Mouse (Mus musculus): ENCODE measurements at regions not wholly inside any gene's neighbourhood (a gene's known extent, or its start where the extent isn't known, plus 50 kb on each side); places are given as distances from the start of the nearest gene placed in this dataset.

DNA sequence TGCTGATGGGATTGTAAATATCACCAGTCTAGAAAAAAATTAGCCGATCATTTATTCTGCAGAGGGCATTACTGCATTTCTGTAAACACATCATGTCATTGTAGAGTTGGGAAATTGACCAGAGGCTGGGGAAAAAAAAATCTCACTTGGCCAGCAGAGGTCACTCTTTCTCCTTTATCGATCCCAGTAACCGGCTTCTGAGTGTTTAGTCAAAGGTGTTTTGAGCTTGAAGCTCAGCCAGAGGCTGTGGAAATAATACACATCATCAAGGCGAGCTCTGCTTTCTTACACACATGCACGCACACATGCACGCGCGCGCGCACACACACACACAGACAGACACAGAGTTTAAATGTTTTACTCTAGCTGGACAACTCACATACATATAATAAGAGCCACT lies 106.5 kb downstream of the Slc4a3 start:
- H3K27me3 ChIP-seq (ENCODE audit: control insufficient read depth, insufficient read depth, low read depth, low read length) = no peaks in the 10 kb centered on the region
- no peaks in the 10 kb centered on the region; the same call in 1 of the 2 replicates for H3K4me1 ChIP-seq (replicated peaks; ENCODE audit: control insufficient read depth, insufficient read depth, low read length)
- no peaks in the 10 kb centered on the region for H3K9me3 ChIP-seq (ENCODE audit: control insufficient read depth, low read length)
- no peak overlapping the region for H3K4me2 ChIP-seq (ENCODE audit: low read depth, low read length)
- 12% methylated on average over 10 of the region's 10 CpGs for WGBS
- no peak overlapping the region for H3K27ac ChIP-seq (ENCODE audit: low read length)
- no peak for ATAC-seq (ENCODE audit: low read depth)
- no peak overlapping the region for H3K9ac ChIP-seq (ENCODE audit: low read length)
- H3K4me3 ChIP-seq (ENCODE audit: low read length) = no peak overlapping the region
- H3K36me3 ChIP-seq (ENCODE audit: control insufficient read depth, insufficient read depth, low read length) = no peaks in the 10 kb centered on the region

DNA sequence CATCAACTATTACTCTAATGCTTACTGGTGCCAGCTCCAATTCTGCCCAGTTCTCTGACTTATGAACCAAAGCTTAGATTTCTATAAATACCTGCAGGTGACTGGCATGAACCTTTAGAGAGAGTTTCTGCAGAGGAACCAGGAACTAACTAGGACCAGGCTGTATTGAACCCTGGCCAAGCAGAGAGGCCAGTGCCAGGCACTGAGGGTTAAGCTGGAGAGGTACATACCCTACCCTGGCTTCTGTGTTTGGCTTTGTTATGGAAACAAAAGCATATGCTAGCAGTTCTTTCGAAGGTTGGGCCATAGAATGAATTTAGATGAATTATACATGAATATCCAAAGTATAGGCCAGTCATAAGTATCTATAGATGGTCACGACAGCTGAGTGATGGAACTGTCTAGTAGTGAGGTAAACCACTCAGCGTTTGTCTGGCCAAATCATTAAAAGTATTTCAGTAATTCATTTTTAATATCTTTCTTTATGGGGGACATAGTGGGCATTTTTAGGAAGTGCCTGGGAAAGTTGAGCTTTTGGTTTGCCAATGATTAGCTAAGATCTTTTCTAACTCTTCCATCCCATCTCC lies 107.0 kb downstream of the Slc4a3 start:
- H3K4me2 ChIP-seq (ENCODE audit: low read depth, low read length) = no peak overlapping the region
- H3K9me3 ChIP-seq (ENCODE audit: control insufficient read depth, low read length) = no peaks in the 10 kb centered on the region
- H3K4me3 ChIP-seq (ENCODE audit: low read length) = no peak overlapping the region
- H3K36me3 ChIP-seq (ENCODE audit: control insufficient read depth, insufficient read depth, low read length) = no peaks in the 10 kb centered on the region
- no peak for ATAC-seq (ENCODE audit: low read depth)
- H3K27me3 ChIP-seq (ENCODE audit: control insufficient read depth, insufficient read depth, low read depth, low read length) = no peaks in the 10 kb centered on the region
- H3K4me1 ChIP-seq (replicated peaks; ENCODE audit: control insufficient read depth, insufficient read depth, low read length) = no peaks in the 10 kb centered on the region; the same call in 1 of the 2 replicates
- no peak overlapping the region for H3K27ac ChIP-seq (ENCODE audit: low read length)
- WGBS = 49% methylated on average over 3 of the region's 3 CpGs
- H3K9ac ChIP-seq (ENCODE audit: low read length) = no peak overlapping the region

DNA sequence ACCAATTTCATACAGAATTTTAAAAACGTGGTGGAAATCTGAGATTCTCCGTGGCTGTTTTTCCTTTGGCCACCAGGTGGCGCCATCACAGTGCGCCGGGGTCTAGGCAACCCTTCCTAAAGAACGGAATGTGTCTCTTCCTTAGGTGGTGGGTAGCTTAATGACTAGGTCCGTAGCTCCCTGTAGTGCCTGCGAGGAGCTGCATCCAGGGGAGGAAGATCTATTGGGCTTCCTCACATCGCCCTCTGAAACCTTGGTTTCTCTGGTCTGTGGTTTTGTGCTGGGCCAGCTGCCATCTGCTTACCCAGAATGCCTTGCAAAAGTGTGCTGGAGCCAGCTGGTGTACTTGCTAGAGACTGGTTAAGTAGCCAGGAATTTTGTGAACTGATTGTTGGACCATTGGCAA lies 107.6 kb downstream of the Slc4a3 start:
- Histone ChIP-seq H3K36me3 (ENCODE audit: control insufficient read depth, insufficient read depth, low read length) (no peaks in the 10 kb centered on the region), H3K27me3 (ENCODE audit: control insufficient read depth, insufficient read depth, low read depth, low read length) (no peaks in the 10 kb centered on the region), H3K9me3 (ENCODE audit: control insufficient read depth, low read length) (no peaks in the 10 kb centered on the region), H3K4me2 (ENCODE audit: low read depth, low read length) (peak overlapping the region; percentile 49), H3K27ac (ENCODE audit: low read length) (no peak overlapping the region), H3K4me3 (ENCODE audit: low read length) (peak overlapping the region; percentile 35), H3K9ac (ENCODE audit: low read length) (peak overlapping the region; percentile 53; the same call in 1 of the 2 replicates), H3K4me1 (replicated peaks; ENCODE audit: control insufficient read depth, insufficient read depth, low read length) (no peaks in the 10 kb centered on the region; the same call in 1 of the 2 replicates)
- peak; percentile 62; the same call in 1 of the 2 replicates for ATAC-seq (ENCODE audit: low read depth)
- WGBS = 4% methylated on average over 9 of the region's 9 CpGs

DNA sequence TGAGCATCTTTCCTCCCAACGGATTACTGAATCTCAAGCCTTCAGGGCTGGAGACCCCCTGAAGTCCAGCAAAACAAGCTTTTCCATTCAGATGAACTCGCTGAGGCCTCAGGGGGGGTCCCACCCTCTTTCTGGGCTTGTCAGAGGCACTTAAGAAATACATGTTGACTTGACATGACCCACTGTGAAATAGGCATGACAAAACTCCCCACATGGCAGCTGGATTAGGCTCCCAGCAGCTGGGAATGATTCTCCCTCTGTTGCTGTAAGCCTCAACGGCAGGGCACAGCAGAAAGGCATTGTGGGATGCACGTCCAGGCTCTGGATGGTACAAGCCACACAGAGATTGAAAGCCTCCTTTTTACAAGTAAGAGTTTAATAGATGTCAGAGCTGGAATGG lies 110.5 kb downstream of the Slc4a3 start:
- no peak for ATAC-seq (ENCODE audit: low read depth)
- Histone ChIP-seq H3K9me3 (ENCODE audit: control insufficient read depth, low read length) (no peaks in the 10 kb centered on the region), H3K4me1 (replicated peaks; ENCODE audit: control insufficient read depth, insufficient read depth, low read length) (no peaks in the 10 kb centered on the region; the same call in 1 of the 2 replicates), H3K9ac (ENCODE audit: low read length) (no peak overlapping the region), H3K4me3 (ENCODE audit: low read length) (no peak overlapping the region), H3K27me3 (ENCODE audit: control insufficient read depth, insufficient read depth, low read depth, low read length) (no peaks in the 10 kb centered on the region), H3K36me3 (ENCODE audit: control insufficient read depth, insufficient read depth, low read length) (no peaks in the 10 kb centered on the region), H3K27ac (ENCODE audit: low read length) (no peak overlapping the region), H3K4me2 (ENCODE audit: low read depth, low read length) (no peak overlapping the region)
- 72% methylated on average over 4 of the region's 4 CpGs for WGBS

DNA sequence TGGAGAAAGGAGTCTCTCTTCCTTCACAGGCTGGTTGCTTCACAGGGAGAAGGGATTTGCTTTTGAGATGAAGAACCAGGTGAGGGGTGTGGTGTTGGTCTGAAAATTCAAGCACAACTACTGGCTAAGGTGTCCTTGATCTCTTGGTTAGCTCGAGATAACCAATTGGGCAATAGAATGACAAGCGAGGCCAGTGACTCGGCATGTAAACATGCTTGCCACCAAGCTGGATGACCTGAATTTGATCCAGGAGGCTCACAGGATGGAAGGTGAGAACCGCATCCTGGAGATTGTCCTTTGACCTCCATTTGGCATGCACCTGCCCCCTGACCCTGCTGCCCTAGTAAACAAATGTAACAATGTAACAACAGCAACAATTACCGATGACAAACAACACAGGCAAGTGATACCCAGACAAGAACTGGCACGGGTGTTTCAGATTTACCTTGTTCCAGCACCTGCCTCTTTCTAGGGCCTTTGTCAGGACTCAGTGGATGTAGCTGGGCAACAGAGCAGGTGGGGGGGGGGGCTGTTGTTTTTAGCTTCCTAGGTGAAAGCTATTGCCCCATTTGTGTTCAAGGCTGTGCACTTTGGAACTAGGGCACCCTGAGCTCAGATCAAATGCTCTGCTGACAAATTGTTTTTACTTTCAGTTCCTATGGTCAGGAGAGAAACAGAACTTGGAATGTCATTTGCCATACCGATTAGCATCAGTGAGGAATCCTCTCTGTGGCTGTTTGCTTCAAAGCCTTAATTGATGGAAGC lies 114.5 kb downstream of the Slc4a3 start:
- Histone ChIP-seq H3K4me1 (replicated peaks; ENCODE audit: control insufficient read depth, insufficient read depth, low read length) (peaks cover 6% of the 10 kb centered on the region), H3K9me3 (ENCODE audit: control insufficient read depth, low read length) (no peaks in the 10 kb centered on the region), H3K4me2 (ENCODE audit: low read depth, low read length) (no peak overlapping the region), H3K27ac (ENCODE audit: low read length) (no peak overlapping the region), H3K27me3 (ENCODE audit: control insufficient read depth, insufficient read depth, low read depth, low read length) (no peaks in the 10 kb centered on the region), H3K4me3 (ENCODE audit: low read length) (no peak overlapping the region), H3K36me3 (ENCODE audit: control insufficient read depth, insufficient read depth, low read length) (no peaks in the 10 kb centered on the region), H3K9ac (ENCODE audit: low read length) (no peak overlapping the region)
- whole genome bisulfite sequencing = 59% methylated on average over 7 of the region's 7 CpGs
- ATAC-seq (ENCODE audit: low read depth) = no peak

DNA sequence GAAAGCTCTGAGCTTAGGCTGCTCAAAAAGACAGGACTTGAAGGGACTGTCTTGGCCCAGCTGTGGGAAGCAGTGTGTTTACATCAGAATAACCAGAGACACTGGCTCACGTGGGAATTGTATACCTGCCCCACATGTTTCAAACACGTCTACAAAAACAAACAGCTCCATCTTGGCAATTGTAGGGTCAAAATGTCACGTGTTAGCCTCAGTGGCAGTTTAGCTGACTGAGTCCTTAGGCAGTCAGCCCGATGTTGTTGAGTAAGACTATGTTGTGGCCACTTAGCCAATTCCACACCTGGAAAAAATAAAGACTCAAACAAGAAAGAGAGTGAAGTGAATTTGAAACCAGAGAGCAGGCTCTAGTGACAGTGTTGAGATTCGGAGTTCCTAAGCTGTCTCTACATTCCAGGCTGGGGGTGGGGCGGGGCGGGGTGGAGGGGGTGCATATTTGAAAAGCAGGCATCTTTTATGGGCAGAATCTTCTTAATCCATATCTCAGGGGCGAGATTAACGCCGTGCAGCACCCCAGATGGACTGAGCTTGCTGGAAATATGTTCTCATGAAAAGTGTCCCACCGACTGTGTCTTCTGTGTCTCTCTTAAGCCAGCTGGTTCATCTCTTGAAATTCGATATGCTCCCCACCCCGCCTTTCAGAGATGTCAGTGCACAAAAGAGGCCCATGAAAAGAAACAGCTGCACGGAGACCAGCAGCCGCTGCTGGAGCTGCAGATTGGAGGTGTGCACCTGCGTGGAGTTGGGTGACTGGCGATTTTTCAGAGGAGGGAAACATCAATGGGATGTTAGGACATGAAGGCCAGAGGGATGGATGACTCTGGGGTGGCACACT lies 116.3 kb downstream of the Slc4a3 start:
- 9% methylated on average over 17 of the region's 17 CpGs for WGBS
- H3K4me1 ChIP-seq (replicated peaks; ENCODE audit: control insufficient read depth, insufficient read depth, low read length) = peaks cover 6% of the 10 kb centered on the region
- peak overlapping the region; percentile 41 for H3K4me2 ChIP-seq (ENCODE audit: low read depth, low read length)
- no peak overlapping the region; the same call in 1 of the 2 replicates for H3K4me3 ChIP-seq (ENCODE audit: low read length)
- H3K9ac ChIP-seq (ENCODE audit: low read length) = no peak overlapping the region
- H3K27ac ChIP-seq (ENCODE audit: low read length) = no peak overlapping the region
- H3K9me3 ChIP-seq (ENCODE audit: control insufficient read depth, low read length) = no peaks in the 10 kb centered on the region
- no peaks in the 10 kb centered on the region for H3K27me3 ChIP-seq (ENCODE audit: control insufficient read depth, insufficient read depth, low read depth, low read length)
- peak; percentile 82 for ATAC-seq (ENCODE audit: low read depth)
- no peaks in the 10 kb centered on the region for H3K36me3 ChIP-seq (ENCODE audit: control insufficient read depth, insufficient read depth, low read length)

DNA sequence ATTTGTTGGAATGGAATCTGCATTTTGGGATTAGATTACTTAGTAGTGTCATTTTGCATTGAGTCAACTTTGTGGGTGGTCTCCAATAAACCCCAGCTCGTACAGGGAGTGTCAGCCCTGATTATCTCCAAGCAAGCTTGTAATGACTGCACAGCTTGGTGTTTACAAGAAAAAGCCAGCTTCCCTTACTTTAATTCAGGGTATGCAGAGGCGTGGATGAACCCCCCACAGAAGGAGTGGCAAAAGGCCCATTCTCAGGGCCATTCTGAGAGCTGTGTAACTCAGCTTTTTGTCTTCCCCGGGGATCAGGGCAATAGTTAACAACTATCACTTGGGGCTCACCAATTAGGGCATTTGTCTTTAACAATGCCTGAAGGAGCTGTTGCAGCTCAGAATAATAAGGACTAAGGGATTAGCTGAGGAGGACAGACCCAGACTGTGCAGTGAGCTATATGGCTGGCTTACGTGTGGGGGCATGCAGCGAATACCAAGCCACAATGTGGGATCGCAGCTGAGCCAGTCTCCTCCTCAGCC lies 121.7 kb downstream of the Slc4a3 start:
- Histone ChIP-seq H3K36me3 (ENCODE audit: control insufficient read depth, insufficient read depth, low read length) (no peaks in the 10 kb centered on the region), H3K27me3 (ENCODE audit: control insufficient read depth, insufficient read depth, low read depth, low read length) (no peaks in the 10 kb centered on the region), H3K27ac (ENCODE audit: low read length) (no peak overlapping the region), H3K4me3 (ENCODE audit: low read length) (no peak overlapping the region), H3K4me2 (ENCODE audit: low read depth, low read length) (no peak overlapping the region), H3K9me3 (ENCODE audit: control insufficient read depth, low read length) (no peaks in the 10 kb centered on the region), H3K9ac (ENCODE audit: low read length) (no peak overlapping the region), H3K4me1 (replicated peaks; ENCODE audit: control insufficient read depth, insufficient read depth, low read length) (no peaks in the 10 kb centered on the region; the same call in 1 of the 2 replicates)
- WGBS = 56% methylated on average over 6 of the region's 6 CpGs
- ATAC-seq (ENCODE audit: low read depth) = no peak

DNA sequence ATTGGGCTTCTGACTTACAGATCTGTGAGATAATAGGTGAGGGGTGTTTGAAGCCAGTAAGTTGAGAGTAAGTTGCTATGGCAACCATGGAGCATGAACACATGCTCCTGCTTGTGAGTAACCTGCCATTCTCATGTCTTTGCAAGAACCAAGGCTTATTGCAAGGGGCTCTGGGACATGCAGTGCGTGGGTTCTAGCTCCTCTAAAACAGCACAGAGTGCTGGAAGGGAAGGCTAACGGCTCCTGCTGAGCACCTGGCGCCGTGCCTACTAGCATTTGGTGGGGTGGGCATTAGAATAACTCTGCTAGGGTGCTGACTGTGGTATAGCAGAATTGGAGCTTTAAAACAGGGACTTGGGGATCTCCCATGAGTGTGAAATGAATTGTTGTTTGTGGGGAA lies 130.2 kb downstream of the Slc4a3 start:
- Histone ChIP-seq H3K4me3 (ENCODE audit: low read length) (no peak overlapping the region), H3K9ac (ENCODE audit: low read length) (no peak overlapping the region), H3K36me3 (ENCODE audit: control insufficient read depth, insufficient read depth, low read length) (no peaks in the 10 kb centered on the region), H3K9me3 (ENCODE audit: control insufficient read depth, low read length) (no peaks in the 10 kb centered on the region; the same call in 1 of the 2 replicates), H3K27ac (ENCODE audit: low read length) (no peak overlapping the region), H3K4me2 (ENCODE audit: low read depth, low read length) (no peak overlapping the region), H3K27me3 (ENCODE audit: control insufficient read depth, insufficient read depth, low read depth, low read length) (no peaks in the 10 kb centered on the region), H3K4me1 (replicated peaks; ENCODE audit: control insufficient read depth, insufficient read depth, low read length) (0 out of 2 replicates have a peak, but pooled peaks cover 2% of the 10 kb centered on the region)
- no peak for ATAC-seq (ENCODE audit: low read depth)
- 93% methylated on average over 4 of the region's 4 CpGs for WGBS

DNA sequence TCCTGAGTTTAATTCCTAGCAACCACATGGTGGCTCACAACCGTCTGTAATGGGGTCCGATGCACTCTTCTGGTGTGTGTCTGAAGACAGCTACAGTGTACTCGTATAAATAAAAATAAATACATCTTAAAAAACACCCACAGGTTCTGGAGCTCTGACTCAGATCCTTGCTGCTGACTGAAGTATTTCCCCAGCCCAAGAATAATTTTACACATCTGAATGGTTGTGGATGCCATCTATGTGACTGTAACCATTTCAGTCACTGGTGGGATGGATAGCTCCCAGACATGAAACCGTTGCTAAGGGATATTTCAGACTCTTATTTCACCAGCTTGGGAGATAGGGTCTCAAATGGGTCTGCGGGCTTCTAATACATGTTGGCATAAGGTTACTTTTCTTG lies 131.6 kb downstream of the Slc4a3 start:
- peaks cover 7% of the 10 kb centered on the region for H3K9me3 ChIP-seq (ENCODE audit: control insufficient read depth, low read length)
- H3K27ac ChIP-seq (ENCODE audit: low read length) = no peak overlapping the region
- 68% methylated on average over 5 of the region's 5 CpGs for WGBS
- H3K27me3 ChIP-seq (ENCODE audit: control insufficient read depth, insufficient read depth, low read depth, low read length) = no peaks in the 10 kb centered on the region
- 0 out of 2 replicates have a peak, but pooled peaks cover 2% of the 10 kb centered on the region for H3K4me1 ChIP-seq (replicated peaks; ENCODE audit: control insufficient read depth, insufficient read depth, low read length)
- H3K4me3 ChIP-seq (ENCODE audit: low read length) = no peak overlapping the region
- H3K36me3 ChIP-seq (ENCODE audit: control insufficient read depth, insufficient read depth, low read length) = no peaks in the 10 kb centered on the region
- H3K9ac ChIP-seq (ENCODE audit: low read length) = no peak overlapping the region
- no peak for ATAC-seq (ENCODE audit: low read depth)
- H3K4me2 ChIP-seq (ENCODE audit: low read depth, low read length) = no peak overlapping the region

Measured in lung, embryonic 16.5 days (tissue).